Mouse (Mus musculus) heart, embryonic 11.5 days (tissue): ENCODE results near the gene Gstm2. TPM values are rescaled to one million over a fixed set of nuclear protein-coding genes. Genes with fewer than 3 reads are reported as not detected.

ENCODE experiments used
- ATAC-seq: fragments of 200-750 bp; cut with Nextera tagmentation; replicated peaks from 2 replicates; pipeline ENCODE4 v1.8.0; 2017; ENCODE audit warnings: moderate library complexity; ENCODE audit not compliant: insufficient number of reproducible peaks, low FRiP score, low TSS enrichment
- H3K27ac ChIP-seq: fragments of 300-500 bp; sonication (generic); 2 replicates; pipeline ENCODE4 v1.5.1; 2014; ENCODE audit warnings: mild to moderate bottlenecking, low read depth, low read length
- H3K27me3 ChIP-seq: fragments of 300-500 bp; sonication (generic); 2 replicates; pipeline ENCODE4 v1.6.1; 2014; ENCODE audit warnings: mild to moderate bottlenecking, low read length, mixed read lengths; ENCODE audit not compliant: control insufficient read depth, insufficient read depth
- H3K36me3 ChIP-seq: fragments of 300-500 bp; sonication (generic); 2 replicates; pipeline ENCODE4 v1.6.1; 2014; ENCODE audit warnings: mild to moderate bottlenecking, low read length, moderate library complexity, mixed read lengths; ENCODE audit not compliant: control insufficient read depth, insufficient read depth
- H3K4me1 ChIP-seq: fragments of 300-500 bp; sonication (generic); 2 replicates; pipeline ENCODE4 v1.6.1; 2014; ENCODE audit warnings: low read length; ENCODE audit not compliant: control insufficient read depth, insufficient read depth
- H3K4me2 ChIP-seq: fragments of 300-500 bp; sonication (generic); 2 replicates; pipeline ENCODE4 v1.6.1; 2014; ENCODE audit warnings: mild to moderate bottlenecking, moderate library complexity
- H3K4me3 ChIP-seq: fragments of 300-500 bp; sonication (generic); 2 replicates; pipeline ENCODE4 v1.5.1; 2014; ENCODE audit warnings: low read depth, low read length
- H3K9ac ChIP-seq: fragments of 300-500 bp; sonication (generic); 2 replicates; pipeline ENCODE4 v1.6.1; 2014; ENCODE audit warnings: mild to moderate bottlenecking, low read depth, low read length, moderate library complexity
- H3K9me3 ChIP-seq: fragments of 300-500 bp; sonication (generic); replicated peaks from 2 replicates; pipeline ENCODE4 v1.6.1; 2016; ENCODE audit warnings: low read length; ENCODE audit not compliant: control insufficient read depth
- WGBS: fragments of 180-500 bp; shearing (Covaris S2); extraction: QIAGEN DNeasy Blood & Tissue Kit; methylation state at CpG from one replicate; pipeline ENCODE4 v1.1.7; 2014; ENCODE audit not compliant: insufficient replicate concordance; 5-methylcytosine and 5-hydroxymethylcytosine counted together
- polyA plus RNA-seq: library from polyadenylated mRNA; unstranded; fragments of >200 nt; fragmentation: Nextera tagmentation; extraction: Ambion mirVana; gene quantifications from 2 replicates; pipeline ENCODE4 v1.2.1, GENCODE M21; 2014

Gstm2 gene
- polyA plus RNA-seq, 1 experiment from 2014 or later, result 57.5 TPM

DNA sequence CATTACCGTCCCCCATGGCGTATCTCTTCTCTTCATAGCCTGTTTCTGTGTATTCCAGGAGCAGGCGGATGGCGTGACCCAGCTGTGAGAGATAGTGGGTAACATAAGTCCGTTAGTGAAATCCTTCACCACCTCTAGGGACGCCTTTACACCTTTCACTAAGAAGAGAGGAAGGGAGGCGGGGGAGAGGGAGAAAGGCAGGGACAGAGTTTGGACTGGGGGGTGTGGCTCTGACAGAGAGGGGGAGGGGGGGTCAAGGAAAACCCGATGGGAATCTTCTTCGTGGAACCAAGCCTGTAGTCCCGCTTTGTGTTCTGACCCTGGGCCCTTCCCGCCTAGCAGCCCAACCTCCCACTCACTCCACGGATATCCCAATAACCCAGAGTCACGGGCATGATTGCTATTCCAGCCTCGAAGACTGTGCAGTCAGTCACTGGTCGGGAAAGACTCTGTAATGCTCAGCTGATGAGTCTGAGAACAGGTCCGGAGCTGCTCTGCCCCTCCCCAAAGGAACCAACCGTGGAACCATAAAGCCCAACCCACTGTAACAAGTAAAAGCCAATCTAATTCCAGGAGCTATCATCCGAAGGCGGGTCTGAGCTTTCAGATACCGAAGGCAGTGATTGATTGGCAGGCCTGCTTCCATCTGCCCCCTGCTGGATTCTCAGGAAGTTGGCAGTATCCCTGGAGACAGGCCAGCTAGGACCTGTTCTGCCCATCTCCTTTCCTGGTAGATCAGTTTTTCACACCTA lies 42.8 kb downstream of the Gstm2 start, which contains the start of gene Gstm6:
Gstm6 (minus strand) TSS at position 511 of the 752 bp plus-strand sequence.
- no peak within 1 kb of the TSS for H3K9ac ChIP-seq
- H3K27me3 ChIP-seq, result no peaks in the 10 kb centered on the region
- WGBS, result 11% methylated on average over 20 of the region's 20 CpGs
- H3K9me3 ChIP-seq, result no peaks in the 10 kb centered on the region
- peak within 1 kb of the TSS; percentile 21 for H3K4me3 ChIP-seq
- H3K36me3 ChIP-seq, result no peaks in the 10 kb centered on the region
- ATAC-seq, result no peak; the same call in 1 of the 2 replicates
- H3K4me1 ChIP-seq, result peaks cover 8% of the 10 kb centered on the region
- H3K27ac ChIP-seq, result no peak within 1 kb of the TSS
- peak within 1 kb of the TSS; percentile 56 for H3K4me2 ChIP-seq

DNA sequence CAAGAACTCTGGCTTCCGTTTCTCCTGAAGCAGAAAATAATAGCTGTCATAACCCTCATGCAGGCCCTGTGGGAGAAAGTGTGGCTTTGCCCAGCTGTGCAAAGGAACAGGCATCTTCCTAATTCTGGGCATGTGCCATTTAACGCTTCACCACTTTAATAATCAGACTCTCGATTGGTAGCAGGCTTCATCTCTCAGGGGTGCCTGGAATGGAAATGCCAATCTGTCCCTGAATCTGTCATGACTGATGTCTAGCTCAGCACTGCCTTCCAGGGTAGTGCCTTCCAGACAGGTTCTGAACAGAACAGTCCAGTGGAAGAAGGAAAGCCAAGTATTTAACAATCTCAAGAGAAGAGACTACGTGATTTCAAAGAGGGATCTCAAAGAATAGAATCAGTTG lies 45.0 kb downstream of the Gstm2 start:
- H3K36me3 ChIP-seq, result no peaks in the 10 kb centered on the region
- H3K27me3 ChIP-seq, result no peaks in the 10 kb centered on the region
- no peaks in the 10 kb centered on the region for H3K9me3 ChIP-seq
- ATAC-seq, result no peak
- no peak overlapping the region for H3K9ac ChIP-seq
- 75% methylated on average over 4 of the region's 4 CpGs for WGBS
- no peak overlapping the region for H3K27ac ChIP-seq
- H3K4me3 ChIP-seq, result no peak overlapping the region
- peaks cover 8% of the 10 kb centered on the region for H3K4me1 ChIP-seq
- H3K4me2 ChIP-seq, result no peak overlapping the region

DNA sequence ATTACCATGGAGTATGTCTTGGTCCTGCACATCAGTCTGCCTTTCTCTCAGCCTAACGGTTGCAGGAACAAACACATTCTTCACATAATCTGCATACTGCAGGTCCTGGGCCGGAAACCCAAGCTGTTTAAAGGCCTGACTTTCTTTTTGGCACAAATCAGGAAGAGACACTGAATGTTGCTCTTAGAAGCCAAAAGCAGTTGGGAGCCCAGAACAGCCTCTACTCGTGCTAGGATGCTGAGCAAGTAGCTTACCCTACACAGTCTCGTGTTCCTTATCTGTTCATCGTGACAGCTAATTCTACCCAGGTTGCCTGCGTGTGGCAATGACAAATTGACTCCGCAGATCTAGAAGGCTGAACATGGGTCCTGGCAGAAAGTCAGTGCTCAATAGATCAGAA lies 45.7 kb downstream of the Gstm2 start:
- H3K27me3 ChIP-seq, result no peaks in the 10 kb centered on the region
- ATAC-seq, result no peak
- no peak overlapping the region for H3K9ac ChIP-seq
- H3K4me1 ChIP-seq, result peaks cover 8% of the 10 kb centered on the region
- H3K4me3 ChIP-seq, result no peak overlapping the region
- 44% methylated on average over 7 of the region's 7 CpGs for WGBS
- no peaks in the 10 kb centered on the region for H3K36me3 ChIP-seq
- H3K9me3 ChIP-seq, result no peaks in the 10 kb centered on the region
- H3K4me2 ChIP-seq, result no peak overlapping the region
- no peak overlapping the region for H3K27ac ChIP-seq

DNA sequence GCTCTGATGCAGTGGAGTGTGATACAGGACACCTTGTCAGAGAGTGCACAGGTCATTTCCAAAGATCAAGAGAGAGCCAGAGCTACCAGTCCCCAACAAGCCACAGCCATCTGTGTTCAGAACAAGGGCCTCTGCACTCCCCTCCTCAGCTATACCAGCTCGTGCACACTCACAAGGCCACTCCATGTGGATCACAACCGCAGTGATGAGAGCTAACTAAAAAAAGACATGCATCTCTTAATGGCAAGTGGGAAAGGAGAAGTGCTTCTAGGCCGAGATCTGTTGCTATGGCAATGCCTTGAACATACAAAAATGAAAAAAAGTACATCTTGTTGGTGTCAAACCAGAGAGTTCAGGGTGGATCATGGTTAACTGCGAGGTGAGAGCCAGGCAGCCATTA lies 46.4 kb downstream of the Gstm2 start:
- Histone ChIP-seq H3K9me3 (no peaks in the 10 kb centered on the region), H3K27me3 (no peaks in the 10 kb centered on the region), H3K4me3 (no peak overlapping the region), H3K27ac (no peak overlapping the region), H3K36me3 (no peaks in the 10 kb centered on the region), H3K9ac (no peak overlapping the region), H3K4me2 (no peak overlapping the region), H3K4me1 (peaks cover 8% of the 10 kb centered on the region)
- 75% methylated on average over 4 of the region's 4 CpGs for WGBS
- no peak for ATAC-seq

DNA sequence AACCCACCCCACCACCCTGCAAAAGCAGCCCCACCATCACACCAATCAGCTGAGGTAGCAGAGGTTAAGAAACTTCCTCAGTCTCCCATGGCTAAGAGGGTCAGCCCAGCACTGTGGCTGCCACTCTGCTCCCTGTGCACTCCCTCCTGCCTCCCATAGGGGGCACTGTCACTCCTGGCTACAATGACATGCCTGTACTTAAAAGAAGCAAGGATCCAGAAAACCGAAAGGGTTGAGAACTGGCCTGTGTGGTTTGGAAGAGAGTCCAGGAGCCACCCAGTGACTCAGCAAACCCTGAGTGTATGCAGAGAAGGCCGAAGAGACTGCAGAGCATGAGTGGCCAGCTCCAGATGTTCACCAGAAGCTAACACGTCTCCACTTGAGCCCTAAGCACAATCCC lies 46.9 kb downstream of the Gstm2 start:
- Histone ChIP-seq H3K9me3 (no peaks in the 10 kb centered on the region), H3K36me3 (no peaks in the 10 kb centered on the region), H3K4me2 (no peak overlapping the region), H3K4me1 (peaks cover 8% of the 10 kb centered on the region), H3K9ac (no peak overlapping the region), H3K4me3 (no peak overlapping the region), H3K27ac (no peak overlapping the region), H3K27me3 (no peaks in the 10 kb centered on the region)
- 44% methylated on average over 3 of the region's 3 CpGs for WGBS
- no peak for ATAC-seq

DNA sequence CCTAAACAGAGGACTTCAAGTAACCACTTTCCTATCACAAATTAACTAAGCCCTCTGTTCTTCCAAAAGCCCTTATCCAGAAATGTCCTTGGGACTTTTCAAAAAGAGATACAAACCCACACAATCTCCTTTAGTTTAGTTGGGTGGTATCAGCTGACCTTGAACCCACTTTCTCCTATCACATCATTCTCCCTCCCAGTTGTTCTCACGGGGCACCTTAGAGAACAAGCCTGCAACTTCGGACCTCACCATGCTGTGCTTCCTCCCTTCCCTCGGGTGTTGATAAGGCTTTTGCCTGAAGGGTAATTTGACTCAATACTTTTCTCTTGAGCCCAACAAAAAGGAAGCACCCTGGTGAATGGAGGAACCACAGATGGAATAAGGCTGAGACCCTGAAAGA lies 50.4 kb downstream of the Gstm2 start:
- Histone ChIP-seq H3K27ac (no peak overlapping the region), H3K4me3 (no peak overlapping the region), H3K9me3 (no peaks in the 10 kb centered on the region), H3K4me2 (no peak overlapping the region), H3K36me3 (no peaks in the 10 kb centered on the region), H3K4me1 (peaks cover 11% of the 10 kb centered on the region), H3K27me3 (no peaks in the 10 kb centered on the region), H3K9ac (no peak overlapping the region)
- ATAC-seq, result no peak
- 18% methylated on average over 3 of the region's 3 CpGs for WGBS

DNA sequence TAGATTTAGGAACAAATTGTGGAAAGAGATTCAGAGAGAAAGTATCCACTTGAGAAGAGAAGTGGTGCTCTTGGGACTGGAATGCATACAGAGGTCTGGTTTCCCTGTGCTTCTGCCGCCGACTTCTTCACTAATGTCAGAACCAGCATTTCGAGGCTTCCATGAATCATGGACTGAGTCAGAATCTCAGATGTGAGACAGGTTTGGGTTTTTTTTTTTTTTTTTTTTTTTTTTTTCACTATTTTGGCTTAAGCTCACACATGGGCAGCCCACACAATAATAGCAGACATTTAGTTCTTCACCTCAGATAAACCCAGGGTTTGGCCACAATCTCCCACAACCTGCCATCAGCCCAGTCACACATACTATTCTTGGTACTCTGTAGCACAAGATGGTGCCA lies 51.0 kb downstream of the Gstm2 start:
- Histone ChIP-seq H3K36me3 (no peaks in the 10 kb centered on the region), H3K4me3 (no peak overlapping the region), H3K4me2 (no peak overlapping the region), H3K9me3 (no peaks in the 10 kb centered on the region), H3K27ac (no peak overlapping the region), H3K4me1 (peaks cover 6% of the 10 kb centered on the region; the same call in 1 of the 2 replicates), H3K27me3 (no peaks in the 10 kb centered on the region), H3K9ac (no peak overlapping the region)
- no peak for ATAC-seq
- WGBS, result 40% methylated on average over 3 of the region's 3 CpGs

DNA sequence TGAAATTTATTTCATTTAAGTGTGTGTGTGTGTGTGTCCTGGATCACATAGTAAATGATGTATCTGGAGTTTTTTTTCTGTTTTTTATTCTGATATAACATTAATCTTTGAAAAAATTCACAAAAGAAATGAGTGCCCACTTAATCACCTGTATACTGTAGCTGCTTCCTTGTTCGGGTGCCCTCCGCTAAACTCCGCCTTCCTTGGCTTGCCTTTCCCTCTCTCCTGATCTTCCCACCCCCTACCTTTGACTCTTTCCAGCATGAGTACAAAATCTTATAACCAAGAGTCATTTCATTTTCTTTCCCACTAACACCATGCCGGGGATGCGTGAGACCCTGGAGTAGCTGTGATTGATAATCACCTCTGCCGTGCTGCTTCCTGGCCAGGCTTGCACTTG lies 54.1 kb downstream of the Gstm2 start:
- peaks cover 3% of the 10 kb centered on the region; the same call in 1 of the 2 replicates for H3K4me1 ChIP-seq
- WGBS, result 72% methylated on average over 6 of the region's 6 CpGs

More for the DNA sequence above, 54.1 kb downstream of the Gstm2 start:
- no peak for ATAC-seq
- Histone ChIP-seq H3K9me3 (no peaks in the 10 kb centered on the region), H3K27ac (no peak overlapping the region), H3K4me2 (no peak overlapping the region), H3K9ac (no peak overlapping the region), H3K36me3 (no peaks in the 10 kb centered on the region), H3K27me3 (no peaks in the 10 kb centered on the region), H3K4me3 (no peak overlapping the region)
